Mouse (Mus musculus) retina, postnatal 1 day (tissue): ENCODE results near the gene Prkca.

Experiments
- DNase-seq: peaks from one replicate; pipeline ENCODE4 v3.0.0-alpha.2; 2012

Prkca gene

DNA sequence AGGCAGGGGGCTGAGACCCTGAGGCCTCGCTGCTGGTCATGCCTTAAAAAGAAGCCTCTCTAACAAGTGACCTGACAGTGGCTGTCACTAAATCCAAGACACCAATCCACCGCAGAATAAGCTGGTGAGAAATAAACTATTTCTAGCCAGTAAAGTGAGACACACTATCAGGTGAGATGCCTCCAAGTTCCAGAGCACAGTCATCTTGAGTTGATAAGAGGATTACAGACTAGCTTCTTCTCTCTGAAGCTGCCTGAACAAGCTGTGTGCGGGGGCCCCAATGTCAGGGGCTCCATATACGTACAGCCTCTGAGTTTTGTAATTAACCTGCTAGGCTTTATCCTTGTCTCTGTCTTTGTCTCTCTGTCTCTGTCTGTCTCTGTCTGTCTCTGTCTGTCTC, 115.2 kb downstream of the Prkca start:
- DNase-seq = no peak

DNA sequence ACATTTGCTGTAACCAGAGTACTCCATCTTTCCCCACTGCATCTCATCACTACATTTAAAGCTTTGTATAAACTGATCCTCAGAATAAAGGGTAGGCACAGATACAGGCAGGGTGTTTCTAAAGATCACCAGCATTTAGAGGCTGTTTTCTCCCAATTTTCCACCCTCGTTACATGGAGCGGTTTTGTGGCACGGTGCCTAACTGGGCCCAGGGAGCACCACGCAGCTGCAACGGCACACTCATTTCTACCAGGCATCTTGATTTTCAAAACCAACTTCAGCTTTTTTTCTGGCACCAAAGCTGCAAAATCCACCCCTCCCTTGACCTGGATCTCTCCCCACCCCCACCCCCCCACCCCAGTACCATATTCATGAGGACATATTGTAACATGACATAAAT, 117.5 kb downstream of the Prkca start:
- no peak for DNase-seq

DNA sequence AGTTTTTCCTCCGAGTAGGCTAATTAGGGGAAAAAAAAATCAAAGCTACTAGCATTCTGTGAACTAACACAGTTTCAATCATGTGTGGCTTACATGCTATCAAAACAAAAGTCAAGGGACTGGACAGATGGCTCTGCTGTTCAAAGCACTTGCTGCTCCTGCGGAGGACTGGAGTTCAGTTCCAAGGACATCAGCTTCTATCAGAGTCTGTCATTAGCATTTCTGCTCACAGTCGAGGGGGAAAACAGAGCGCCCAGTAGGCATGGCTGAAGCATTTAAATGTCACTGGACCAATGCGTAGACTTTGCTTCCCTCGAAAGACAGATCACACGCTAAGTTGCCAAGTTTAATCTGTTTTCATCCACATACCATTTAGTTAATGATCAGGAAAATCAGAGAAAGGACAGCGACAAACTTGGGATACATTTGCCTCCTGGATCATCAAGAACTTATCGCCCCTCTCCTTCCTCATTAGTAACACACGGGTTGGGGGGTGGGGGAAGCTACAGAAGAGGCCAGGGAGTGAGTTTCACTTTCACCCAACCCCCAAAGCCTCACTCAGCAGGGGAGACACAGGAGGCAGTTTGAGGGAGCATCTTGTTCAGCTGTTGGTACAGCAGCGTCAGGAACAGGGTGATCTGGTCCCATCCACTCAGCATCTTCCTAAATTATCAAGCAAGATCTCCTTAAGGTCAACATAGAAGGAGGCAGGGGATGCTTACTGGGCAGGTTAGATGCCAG, 119.3 kb downstream of the Prkca start:
- DNase-seq = peak; percentile 69

DNA sequence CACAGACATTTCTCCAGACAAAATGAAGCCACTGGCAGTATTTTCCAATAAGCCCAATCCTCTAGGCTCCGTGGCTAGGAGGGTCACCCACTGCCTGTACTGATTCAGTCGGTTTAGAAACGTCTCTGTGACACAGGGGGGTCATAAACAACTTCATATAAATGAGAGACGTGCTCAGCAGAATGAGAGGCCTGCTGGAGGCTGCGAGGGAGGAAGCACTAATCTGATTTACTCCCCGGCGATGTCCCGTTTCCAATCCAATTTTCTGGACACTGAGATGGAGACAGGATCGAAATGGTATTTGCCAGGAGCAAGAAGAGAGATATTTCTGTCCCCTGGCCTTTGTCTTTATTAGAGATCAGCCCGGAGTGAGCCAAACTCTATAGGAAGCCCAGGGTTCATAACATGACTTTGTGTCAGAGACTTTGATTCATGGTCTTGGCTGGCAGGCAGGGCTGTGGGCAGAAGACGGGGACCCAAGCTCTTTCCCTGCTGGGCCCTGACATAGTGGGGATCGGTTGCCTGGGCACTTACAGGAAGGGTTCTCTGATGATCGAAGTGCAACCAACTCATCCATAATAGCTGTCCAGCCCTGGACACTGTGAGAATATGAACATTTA, 120.0 kb downstream of the Prkca start:
- no peak for DNase-seq

DNA sequence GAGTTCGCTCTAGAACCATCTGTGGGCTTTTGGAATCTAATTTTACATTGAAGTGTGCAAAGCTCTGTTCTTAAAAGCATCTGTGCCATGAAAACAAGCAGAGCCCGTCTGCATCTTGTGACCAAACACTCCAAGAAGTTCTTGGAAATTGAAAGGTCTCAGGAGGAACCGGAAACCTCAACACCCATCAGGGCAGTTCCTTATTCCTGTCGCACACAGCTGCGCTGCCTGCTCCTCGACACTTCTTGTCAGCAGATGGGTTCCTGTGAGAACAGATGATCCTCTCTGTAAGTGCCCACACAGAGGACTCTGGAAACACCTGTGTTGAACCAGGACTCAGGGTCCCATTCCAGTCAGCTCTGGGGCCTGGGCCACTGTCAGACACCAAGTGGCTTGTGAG, 120.6 kb downstream of the Prkca start:
- DNase-seq = no peak

DNA sequence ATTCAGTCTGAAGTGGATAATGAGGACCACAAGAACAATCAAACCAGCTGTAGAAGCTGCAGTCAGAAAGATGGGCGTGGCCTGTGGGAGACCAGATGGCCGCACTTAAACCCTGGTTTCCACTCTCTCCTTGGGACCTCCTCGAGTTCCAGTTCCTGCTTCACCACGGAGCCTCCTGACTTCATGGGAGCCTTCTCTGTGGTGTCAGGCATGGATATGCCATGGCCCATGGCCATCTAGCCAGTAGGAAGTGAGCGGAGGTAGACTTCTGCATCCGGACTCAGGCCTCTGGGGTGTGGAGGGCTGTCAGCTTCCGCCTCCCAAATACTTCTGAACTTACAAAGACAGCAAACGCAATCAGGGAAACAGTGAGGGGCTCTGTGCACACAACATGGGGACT, 121.1 kb downstream of the Prkca start:
- DNase-seq = no peak

DNA sequence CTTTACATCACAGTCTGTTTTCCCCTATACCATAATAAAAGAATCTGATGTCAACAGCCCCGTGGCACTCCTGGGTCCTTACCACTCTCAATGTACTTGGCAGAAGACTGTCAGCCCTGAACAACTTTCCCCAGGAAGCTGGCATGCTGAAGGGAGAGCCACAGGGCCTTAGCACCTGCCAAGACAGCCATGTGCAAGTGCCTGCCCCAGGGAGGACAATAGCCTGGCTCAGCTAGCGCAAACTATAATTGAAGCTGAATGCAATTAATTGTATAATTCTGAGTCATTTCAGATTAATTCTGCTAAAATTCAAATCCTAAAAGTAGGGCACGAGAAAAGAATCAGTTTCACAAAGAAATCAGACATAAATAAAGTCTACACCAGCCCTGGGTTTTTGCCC, 121.7 kb downstream of the Prkca start:
- DNase-seq = no peak

DNA sequence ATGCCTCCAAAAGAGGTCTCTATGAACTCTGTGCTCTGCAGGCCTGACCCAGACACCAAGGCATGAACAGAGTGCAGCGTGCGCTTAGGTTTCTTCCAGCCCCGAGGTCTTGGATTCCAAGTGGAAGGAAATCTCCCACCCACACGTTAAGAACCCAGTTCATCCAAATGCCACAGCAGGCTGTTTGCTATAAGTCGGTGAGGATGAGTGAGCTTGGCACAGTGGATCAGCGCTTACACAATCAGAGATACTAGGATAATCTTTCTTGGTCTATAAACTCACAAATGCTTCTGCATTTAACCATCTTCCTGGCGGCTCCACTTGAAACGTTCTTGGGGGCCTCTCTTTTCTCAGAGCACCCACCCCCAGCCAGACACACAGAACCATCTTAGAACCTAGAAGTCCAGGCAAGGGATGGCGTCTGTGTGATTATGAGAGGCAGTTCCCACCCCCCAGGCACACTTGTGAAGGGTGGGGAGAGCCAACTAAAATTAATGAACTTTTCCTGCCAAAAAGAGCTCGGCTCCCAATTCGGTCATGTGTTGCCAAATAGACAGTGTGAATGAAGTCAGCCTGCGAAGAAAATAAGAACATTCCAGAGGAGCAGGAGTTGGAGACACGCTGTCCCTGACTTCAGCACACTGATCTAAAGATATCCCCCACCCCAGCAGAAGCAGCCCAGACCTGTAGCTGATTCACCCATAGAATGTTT, 122.4 kb downstream of the Prkca start:
- no peak for DNase-seq

DNA sequence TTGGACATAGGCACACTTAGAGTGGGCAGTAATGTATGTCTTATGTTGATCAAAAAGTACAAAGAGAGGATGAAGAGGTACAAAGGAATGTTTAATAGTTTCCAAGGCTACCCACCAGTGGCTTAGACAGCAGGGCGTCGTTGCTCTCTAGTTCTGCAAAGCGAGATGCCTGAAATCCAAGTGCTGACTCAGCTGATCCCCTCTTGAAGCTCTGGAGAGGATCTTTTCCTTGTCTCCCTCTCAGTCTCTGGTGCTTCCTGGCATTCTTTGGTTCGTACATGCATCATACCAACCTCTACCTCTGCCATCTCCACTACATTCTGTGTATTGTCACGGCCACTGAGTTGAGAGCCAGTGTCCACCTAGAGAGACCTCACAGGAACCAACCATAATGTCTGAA, 123.1 kb downstream of the Prkca start:
- DNase-seq = no peak

DNA sequence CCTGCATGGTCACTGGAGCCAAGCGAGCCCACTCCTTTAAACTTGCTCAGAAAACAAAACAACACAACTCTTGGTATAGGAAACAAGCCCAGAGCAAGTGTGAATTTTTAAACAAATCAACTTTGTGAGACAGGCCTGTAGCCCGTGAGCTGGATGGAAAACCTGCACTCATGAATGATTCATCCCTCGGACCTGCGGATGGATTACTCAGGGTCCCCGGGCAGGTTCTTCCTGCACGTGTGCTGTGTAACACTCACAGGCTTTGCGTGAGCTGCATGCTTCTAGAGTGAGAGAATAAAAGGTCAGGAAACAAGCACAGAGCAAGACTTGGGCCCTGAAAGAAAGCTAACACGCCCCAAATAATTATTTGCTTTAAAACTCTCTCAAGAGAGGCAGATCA, 126.7 kb downstream of the Prkca start:
- DNase-seq = no peak

DNA sequence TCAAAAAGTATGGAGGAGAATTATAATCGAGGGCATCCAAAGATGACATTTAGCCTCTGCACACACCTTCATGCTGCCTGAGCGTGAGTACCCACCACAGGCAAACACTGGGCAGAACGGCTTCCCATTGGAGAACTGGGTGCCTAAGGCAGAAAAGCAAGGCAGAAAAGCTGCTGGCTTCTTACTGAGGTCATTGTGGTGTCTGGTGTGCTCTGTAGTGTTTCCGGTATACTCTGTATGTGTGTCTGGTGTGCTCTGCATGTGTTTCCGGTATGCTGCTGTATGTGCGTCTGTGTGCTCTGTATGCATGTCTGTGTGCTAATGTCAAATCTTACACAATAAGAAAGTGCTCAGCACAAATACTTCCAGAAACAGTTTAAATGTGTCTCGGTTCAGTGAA, 127.7 kb downstream of the Prkca start:
- DNase-seq = no peak

DNA sequence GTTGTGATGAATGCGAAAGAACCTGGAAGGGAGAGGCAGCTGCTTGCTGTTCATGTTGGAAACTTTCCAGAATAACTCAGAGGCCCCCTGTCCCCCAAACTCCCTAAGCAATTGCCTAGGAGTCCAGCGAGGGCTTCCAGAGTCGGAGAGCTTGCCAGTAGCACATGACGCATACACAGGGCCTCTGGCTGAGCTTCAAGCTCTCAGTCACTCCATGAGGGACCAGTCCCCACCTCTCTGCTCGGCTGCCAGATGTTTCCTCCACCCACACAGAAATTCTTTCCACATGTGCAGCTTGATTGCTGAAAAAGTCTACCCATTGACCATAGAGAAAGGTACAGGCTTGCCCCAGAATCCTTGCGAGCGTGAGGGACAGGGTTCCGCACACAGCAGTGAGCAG, 128.3 kb downstream of the Prkca start:
- peak; percentile 54 for DNase-seq

DNA sequence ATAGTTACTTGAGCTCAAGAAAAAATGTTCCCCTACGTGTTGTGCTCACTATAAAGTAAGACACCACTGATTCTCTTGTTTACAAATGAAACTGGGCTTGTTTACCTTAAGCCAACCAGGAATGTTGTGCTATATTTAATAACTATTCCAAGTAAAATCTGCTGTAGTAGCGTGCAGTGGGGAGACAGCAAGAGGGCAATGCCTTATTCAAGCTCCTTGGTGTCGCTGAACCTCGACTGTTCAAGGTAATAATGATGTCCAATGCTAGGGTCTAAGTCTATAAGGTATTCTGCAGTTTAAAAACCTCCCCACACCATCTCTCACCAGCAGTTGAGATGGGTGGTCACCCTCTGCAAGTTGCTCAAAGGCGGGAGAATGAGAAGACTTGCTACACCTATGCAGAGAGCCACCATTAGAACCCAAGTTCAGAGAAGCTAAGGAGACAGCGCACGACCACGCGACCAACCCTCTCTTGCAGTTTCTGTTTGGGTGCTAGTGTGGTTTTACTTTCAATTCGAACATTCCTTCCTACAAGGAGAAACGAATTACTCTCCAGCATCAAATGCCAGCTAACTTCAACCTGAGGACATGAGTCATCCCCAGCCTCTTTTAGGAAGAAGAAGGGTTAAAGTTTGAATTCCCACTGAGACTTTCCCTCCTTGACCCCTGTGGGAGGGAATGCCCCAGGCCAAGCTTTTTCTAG, 129.1 kb downstream of the Prkca start:
- no peak for DNase-seq

DNA sequence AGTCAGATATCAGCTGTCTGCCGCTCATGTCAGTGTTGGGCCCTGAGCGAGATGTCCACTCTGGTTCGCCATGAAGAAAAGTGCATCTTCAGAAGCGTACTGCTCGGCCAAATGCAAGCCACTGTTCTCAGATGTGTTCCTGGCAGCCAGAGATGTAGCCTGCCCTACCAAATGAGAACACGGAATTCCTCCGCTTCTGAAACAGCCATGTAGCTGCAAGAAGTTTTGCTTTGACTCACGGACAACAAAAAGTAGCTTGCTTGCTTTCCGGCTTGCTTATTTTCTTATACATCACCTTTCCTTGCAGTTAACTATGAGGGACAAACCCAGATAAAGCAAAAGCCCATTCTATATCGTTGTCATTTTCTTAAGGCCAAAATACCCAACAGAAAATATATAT, 129.9 kb downstream of the Prkca start:
- no peak for DNase-seq

DNA sequence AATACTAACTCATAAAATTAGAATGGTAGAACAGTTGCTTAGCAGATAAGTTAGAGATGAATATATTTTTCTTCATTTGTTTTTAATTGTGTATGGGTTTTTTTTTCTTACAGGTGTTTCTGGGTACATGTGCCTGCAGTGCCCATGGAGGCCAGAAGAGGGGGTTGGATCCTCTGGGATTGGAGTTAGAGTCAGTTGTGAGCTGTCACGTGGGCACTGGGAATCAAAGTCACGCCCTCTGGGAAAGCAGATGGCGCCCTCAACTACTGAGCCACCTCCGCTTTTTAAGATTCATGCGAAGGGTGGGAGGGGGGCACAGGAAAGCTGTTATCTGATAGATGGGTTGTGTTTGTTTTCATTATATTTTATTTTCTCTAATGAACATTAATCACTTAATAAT, 131.1 kb downstream of the Prkca start:
- no peak for DNase-seq

DNA sequence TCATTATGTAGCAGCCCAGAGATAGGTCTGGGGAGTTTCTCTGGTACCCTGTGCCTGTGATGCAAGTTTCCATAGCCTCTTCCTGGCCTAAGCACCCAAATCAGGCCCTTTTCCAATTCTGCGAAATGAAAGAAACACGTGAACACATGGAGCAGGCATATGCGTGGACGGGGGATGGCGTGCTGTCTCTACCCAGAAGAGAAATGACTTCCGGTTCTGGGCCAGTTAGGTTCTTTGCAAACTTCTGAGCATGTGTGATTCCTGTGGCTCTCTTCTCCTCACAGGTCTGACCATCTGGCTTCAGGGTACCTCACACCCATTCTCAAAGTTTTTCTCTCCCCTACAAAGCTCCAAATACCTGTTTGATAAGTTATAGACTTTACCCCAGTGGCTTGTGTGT, 131.7 kb downstream of the Prkca start:
- DNase-seq = no peak

DNA sequence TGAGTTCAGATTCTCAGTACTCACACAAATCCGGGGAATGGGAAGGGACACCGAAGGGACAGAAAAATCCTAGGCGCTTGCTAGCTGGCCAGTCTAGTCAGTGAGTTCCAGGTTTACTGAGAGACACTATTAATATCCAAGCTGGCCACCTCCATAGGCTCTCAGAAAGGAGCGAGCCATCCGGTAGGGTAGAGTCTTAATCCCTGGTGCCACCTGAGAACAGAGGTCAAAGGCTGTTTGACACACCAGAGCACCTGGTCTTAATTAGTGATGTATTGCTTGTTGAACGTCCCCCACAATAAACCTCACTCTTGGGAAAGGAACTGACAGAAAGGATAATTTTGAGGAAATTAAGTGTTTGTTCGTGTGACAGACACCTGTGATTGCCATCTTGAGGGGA, 133.0 kb downstream of the Prkca start:
- no peak for DNase-seq

DNA sequence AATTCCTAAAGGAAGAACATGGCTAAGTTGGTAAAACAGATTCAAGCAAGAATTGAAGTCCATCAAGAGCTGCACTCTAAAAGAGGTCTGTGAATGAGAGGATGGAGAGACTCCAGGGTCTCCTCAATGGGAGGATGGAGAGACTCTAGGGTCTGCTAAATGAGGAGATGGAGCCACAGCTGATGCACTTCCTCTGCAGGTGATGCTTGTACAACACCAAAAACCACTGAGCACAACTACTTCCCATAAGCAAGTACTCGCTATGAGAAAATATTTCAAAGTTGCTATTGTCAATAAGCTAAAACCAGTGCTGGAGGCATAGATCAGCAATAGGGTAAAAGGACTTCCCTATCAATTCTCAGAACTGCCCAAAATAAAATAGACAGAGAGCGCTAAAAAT, 137.1 kb downstream of the Prkca start:
- DNase-seq = no peak

DNA sequence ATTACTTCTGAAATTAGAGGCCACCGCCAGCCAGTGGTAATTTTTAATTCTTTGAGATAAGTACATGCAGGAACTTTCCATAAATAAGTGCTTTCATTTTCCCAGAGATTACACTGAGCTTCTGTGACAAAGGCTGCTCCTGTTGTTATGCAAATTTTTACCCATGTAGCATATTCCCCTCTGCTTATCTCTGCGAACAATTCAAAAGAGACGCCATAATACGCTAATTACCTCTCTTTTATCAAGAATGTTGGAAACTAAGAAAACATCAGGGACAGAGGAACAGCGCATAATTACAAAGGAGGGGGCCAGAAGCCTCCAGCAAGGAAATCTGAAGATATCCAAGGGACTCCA, 138.9 kb downstream of the Prkca start:
- peak; percentile 70 for DNase-seq

DNA sequence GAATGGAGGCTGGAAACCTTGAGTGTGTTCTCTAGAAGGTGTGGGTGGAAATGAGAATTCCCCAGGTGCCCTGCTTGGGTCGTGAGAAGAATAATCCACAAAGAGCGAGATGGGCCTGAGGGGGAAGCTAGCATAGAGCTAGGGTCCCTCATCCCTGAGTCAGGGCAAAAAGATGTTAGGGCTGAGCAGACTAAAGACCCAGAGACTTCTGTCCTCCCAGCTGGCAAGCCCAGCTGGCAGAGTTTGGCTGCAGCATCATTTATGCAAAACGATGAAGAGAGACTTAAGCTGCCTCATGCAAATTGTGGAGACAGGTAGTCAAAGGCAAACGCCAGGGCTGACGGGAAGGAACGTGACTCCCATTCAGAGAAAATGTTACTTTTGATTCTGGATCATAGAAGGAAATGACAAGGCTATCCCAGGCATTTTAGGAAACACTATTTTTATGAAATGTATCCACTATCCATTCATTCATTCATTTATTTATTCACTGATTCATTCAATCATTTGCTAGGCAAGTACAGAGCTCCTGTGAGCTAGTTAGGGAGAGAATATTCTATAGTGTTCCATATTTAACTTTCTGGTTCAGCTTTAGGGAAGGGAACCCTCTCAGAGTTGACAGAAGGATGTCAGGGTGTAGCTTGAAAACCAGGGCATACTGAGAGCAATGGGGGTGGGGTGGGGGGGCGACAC, 139.4 kb downstream of the Prkca start:
- DNase-seq = no peak

DNA sequence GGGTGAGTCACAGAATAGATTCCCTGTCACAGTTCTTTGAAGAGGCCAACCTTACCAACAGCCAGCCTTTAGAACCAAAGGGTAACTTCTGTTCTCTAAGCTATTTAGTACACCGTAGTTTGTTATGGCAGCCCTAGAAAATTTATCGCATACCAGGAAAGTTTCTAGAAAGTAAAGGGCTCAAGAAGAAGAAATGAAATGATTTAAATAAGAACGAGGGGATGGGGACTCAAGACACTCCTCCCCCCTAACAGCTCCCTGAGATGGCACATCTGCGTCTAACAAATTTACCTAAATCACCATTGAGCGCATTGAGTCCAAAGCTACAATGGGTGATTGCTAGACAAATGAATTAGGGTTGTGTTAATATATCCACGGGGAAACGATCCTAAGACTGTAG, 140.9 kb downstream of the Prkca start:
- no peak for DNase-seq

DNA sequence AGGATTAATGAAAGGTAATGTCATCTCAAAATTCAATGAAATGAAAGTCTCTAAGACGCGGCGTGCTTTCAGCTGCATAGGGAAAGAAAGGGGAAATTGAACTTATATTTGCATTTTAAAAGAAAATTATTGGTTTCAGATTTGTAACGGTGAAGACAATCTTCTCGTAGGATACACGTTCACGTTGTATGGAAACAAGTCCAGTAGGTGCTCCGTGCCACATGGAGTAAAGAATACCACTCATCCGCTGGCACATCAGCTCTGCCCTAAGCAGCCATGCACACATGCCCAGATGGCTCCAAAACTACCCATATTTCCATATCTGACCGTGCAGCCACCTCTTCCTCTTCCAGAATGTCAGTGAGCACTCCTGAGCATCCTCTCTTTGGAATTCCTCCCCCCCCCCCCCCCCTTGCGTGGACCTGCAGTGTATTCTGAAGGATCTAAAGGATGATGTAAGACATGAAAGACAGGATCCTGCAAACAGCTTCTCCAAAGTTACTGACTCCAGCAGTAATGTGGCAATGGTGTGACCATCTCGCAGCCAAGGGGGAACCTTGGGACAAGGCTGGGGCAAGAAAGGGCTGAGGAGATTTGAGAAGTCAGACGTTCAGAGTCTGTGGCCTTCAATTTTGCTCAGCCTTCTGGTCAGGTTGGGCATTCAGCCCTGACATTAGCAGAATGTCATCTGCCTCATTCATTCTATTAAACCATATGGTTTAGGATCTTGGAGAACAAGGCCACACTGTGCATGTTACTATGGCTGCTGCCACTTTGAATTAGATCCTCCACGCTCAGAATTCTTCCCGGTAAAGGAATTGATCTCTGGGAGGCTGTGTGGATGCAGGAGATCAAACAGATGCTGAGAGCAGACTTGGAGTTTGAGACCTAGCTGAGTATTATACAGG, 142.8 kb downstream of the Prkca start:
- peak; percentile 46 for DNase-seq
